Mouse (Mus musculus) olfactory bulb, adult 2 months (tissue): ENCODE data around the gene Lipt2.

Experiments used
- CTCF ChIP-seq: fragments of 200-500 bp; IDR thresholded peaks from 2 replicates; pipeline ENCODE4 v1.5.1; 2012; ENCODE audit warnings: low read depth, mild to moderate bottlenecking, low read length, moderate library complexity; ENCODE audit not compliant: insufficient read depth
- POLR2A ChIP-seq: fragments of 200-500 bp; IDR thresholded peaks from 2 replicates; pipeline ENCODE4 v1.6.1; 2012; ENCODE audit warnings: mild to moderate bottlenecking, low read depth, low read length, moderate library complexity; ENCODE audit not compliant: insufficient read depth

- TF ChIP-seq CTCF, result no peak
- no peak for TF ChIP-seq POLR2A
Measured at GRCm38 (mm10) chr7:100123486-100123885, 35.6 kb upstream of the Lipt2 start.
